Mouse (Mus musculus) liver, embryonic 16.5 days (tissue): ENCODE results near the gene Mpv17. TPM values are rescaled to one million over a fixed set of nuclear protein-coding genes. Genes with fewer than 3 reads are reported as not detected.

Source experiments
- ATAC-seq: fragments of 200-750 bp; cut with Nextera tagmentation; 2 replicates; pipeline ENCODE4 v1.8.0; 2017; ENCODE audit warnings: low read depth, mild to moderate bottlenecking, moderate number of reproducible peaks, moderate library complexity
- H3K27ac ChIP-seq: fragments of 300-500 bp; sonication (generic); 2 replicates; pipeline ENCODE4 v1.5.1; 2014; ENCODE audit warnings: mild to moderate bottlenecking, low read length
- H3K27me3 ChIP-seq: fragments of 300-500 bp; sonication (generic); 2 replicates; pipeline ENCODE4 v1.6.1; 2014; ENCODE audit warnings: low read depth, low read length, mixed read lengths; ENCODE audit not compliant: control insufficient read depth, insufficient read depth
- H3K36me3 ChIP-seq: fragments of 300-500 bp; sonication (generic); 2 replicates; pipeline ENCODE4 v1.6.1; 2014; ENCODE audit warnings: mild to moderate bottlenecking; ENCODE audit not compliant: control insufficient read depth, insufficient read depth
- H3K4me1 ChIP-seq: fragments of 300-500 bp; sonication (generic); 2 replicates; pipeline ENCODE4 v1.6.1; 2014; ENCODE audit warnings: low read depth, low read length, mixed read lengths; ENCODE audit not compliant: control insufficient read depth
- H3K4me2 ChIP-seq: fragments of 300-500 bp; sonication (generic); 2 replicates; pipeline ENCODE4 v1.6.1; 2014; ENCODE audit warnings: low read depth, low read length, mixed read lengths
- H3K4me3 ChIP-seq: fragments of 300-500 bp; sonication (generic); 2 replicates; pipeline ENCODE4 v1.5.1; 2014; ENCODE audit warnings: low read depth, mild to moderate bottlenecking, low read length
- H3K9ac ChIP-seq: fragments of 300-500 bp; sonication (generic); 2 replicates; pipeline ENCODE4 v1.6.1; 2014; ENCODE audit warnings: low read depth, low read length
- H3K9me3 ChIP-seq: fragments of 300-500 bp; sonication (generic); replicated peaks from 2 replicates; pipeline ENCODE4 v1.6.1; 2016; ENCODE audit warnings: low read length; ENCODE audit not compliant: control insufficient read depth
- WGBS: fragments of 180-500 bp; shearing (Covaris S2); extraction: QIAGEN DNeasy Blood & Tissue Kit; methylation state at CpG from one replicate; pipeline ENCODE4 v1.1.7; 2014; ENCODE audit not compliant: insufficient replicate concordance; 5-methylcytosine and 5-hydroxymethylcytosine counted together
- polyA plus RNA-seq: library from polyadenylated mRNA; unstranded; fragments of >200 nt; fragmentation: Nextera tagmentation; extraction: Ambion mirVana; gene quantifications from 2 replicates; pipeline ENCODE4 v1.2.1, GENCODE M21; 2015

The Mpv17 gene
- polyA plus RNA-seq, 1 experiment from 2014 or later = 21.5 TPM

DNA sequence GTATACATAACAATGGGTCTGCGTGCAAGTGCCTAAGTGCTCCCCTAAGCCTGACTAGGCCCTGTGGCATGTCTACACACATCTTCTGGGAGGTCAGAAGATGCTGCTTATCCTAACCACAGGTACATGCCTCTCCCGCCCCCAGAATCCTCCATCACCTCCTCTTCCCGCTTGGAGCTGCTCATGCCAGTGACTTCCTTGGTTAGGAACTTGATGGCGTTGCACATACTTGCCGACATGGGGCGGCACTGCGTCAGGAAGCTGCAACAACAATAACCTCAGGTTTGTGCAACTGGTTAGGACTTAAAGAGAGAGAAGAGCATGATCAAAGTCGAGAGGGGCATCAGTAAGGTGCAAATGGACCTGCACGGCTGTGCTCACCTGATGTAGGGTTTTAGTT, 36.1 kb upstream of the Mpv17 start:
- no peak for ATAC-seq
- 82% methylated on average over 9 of the region's 9 CpGs for WGBS

DNA sequence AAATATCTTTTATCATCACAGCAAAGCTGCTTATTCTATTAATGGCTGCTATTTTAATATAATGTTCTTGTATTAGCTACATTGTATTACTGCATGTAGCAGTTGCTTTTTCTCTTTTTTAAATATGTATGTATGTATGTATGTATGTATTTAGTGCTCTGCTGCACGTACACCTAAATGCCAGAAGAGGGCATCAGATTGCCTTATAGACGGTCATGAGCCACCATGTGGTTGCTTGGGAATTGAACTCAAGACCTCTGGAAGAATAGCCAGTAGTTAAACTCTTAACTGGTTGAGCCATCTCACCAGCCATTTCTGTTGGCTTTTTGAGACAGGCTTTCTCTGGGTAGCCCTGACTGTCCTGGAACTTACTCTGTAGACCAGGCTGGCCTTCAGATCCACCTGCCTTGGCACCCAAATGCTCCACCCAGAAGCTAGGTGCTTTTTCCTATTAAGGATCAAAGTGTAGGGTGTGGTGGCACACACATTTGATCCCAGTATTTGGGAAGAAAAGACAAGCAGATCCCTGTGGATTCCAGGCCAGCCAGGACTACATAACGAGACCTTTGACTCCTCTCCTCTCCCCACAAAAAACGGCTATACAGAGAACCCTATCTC, 34.3 kb upstream of the Mpv17 start:
- 64% methylated on average over 4 of the region's 4 CpGs for WGBS
- no peaks in the 10 kb centered on the region for H3K27me3 ChIP-seq
- no peak overlapping the region for H3K27ac ChIP-seq
- no peak overlapping the region for H3K4me3 ChIP-seq
- H3K4me1 ChIP-seq = peaks cover 20% of the 10 kb centered on the region
- peaks cover 28% of the 10 kb centered on the region for H3K36me3 ChIP-seq
- H3K9me3 ChIP-seq = no peaks in the 10 kb centered on the region
- no peak overlapping the region for H3K4me2 ChIP-seq
- no peak for ATAC-seq
- H3K9ac ChIP-seq = no peak overlapping the region

More for the DNA sequence above, 36.1 kb upstream of the Mpv17 start:
- no peak overlapping the region for H3K9ac ChIP-seq
- H3K27ac ChIP-seq = no peak overlapping the region
- peaks cover 23% of the 10 kb centered on the region for H3K4me1 ChIP-seq
- H3K9me3 ChIP-seq = no peaks in the 10 kb centered on the region
- H3K4me3 ChIP-seq = no peak overlapping the region
- peaks cover 31% of the 10 kb centered on the region for H3K36me3 ChIP-seq
- no peak overlapping the region for H3K4me2 ChIP-seq
- H3K27me3 ChIP-seq = no peaks in the 10 kb centered on the region

DNA sequence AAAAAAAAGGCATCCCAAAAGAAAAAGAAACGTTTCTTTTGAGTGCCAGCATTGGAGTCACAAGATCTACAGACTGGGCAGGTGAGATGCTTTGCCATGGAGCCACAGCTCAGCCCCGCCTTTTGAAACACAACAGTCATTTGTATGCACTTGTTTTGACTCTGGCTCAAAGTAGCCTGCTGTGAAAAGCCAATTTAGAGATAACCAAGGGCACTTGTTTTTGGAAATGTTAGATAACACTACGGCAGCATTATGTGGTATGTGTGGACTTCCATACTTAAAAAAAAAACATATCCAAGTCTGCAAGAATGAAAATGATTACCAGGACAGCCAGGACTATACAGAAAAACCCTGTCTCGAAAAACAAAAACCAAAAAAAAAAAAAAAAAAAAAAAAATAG, 29.6 kb upstream of the Mpv17 start:
- H3K27ac ChIP-seq = peak overlapping the region; percentile 75
- no peaks in the 10 kb centered on the region for H3K9me3 ChIP-seq
- H3K4me3 ChIP-seq = no peak overlapping the region
- no peak overlapping the region; the same call in 1 of the 2 replicates for H3K9ac ChIP-seq
- H3K4me2 ChIP-seq = no peak overlapping the region
- H3K4me1 ChIP-seq = peaks cover 20% of the 10 kb centered on the region
- ATAC-seq = peak; percentile 40
- H3K27me3 ChIP-seq = no peaks in the 10 kb centered on the region
- WGBS = 16% methylated on average over 4 of the region's 4 CpGs
- peaks cover 10% of the 10 kb centered on the region for H3K36me3 ChIP-seq

DNA sequence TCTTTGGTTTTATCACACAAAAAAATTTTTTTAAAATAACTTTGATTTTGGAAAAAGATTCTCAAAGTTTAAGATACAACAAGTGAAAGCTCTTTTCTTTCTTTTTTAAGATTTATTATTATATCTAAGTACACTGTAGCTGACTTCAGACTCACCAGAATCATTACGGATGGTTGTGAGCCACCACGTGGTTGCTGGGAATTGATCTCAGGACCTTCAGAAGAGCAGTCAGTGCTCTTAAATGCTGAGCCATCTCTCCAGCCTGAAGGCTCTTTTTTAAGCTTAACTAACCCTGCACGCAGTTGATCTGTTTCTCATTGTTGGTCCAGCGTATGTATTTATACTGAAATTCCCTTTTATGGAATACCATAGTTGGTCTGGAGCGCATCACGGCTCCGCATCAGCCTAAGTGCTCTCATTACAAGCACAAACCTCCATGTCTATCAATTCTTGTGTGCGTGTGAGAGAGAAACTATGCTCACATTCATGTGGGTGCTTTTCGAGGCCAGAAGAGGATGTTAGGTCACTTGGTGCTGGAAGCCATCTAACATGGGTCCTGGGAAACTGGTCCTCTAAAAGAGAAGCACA, 27.2 kb upstream of the Mpv17 start:
- no peak overlapping the region for H3K4me3 ChIP-seq
- WGBS = 88% methylated on average over 9 of the region's 9 CpGs

DNA sequence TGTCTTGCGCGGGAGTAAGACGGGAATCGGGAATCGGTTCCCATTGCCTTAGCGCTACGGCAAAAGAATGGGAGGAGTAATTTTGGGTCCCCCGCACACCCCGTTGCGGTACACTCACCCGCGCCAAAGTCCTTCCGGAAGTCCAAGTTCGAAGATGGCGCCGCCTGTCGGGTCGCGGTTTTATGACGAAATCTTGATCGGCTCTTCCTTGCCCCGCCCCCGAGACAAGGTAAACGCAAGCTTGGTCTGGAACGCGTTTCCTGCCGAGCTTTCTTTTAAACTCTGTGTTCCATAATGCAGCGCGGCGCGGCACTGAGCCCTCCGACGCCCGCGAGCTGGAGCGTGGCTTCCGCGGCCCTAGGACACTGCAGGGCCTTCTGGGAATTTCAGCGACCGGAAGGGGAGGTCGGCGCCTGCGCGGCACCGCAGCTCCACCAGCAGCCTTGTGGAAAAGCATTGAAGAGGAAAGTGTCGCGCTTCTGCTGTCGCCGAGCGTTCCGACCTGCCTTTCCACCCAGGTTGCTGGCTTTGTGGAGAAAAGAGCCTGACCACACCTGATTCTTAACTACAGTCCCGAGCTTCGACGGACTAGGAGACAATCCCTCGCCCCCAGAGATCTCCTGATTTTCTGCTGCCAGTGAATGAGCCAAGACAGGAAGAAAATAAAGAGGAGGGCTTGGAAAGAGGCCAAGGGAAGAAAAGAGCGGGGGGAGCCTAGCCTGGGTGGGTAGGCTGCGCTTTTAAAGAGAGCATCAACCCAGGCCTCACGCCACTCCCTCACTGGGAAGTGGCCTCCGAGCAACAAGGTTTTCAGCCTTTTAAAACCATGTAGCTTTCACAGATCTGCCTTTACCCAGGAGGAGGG, 25.9 kb upstream of the Mpv17 start, which contains the start of the genes Gm29609 and Gtf3c2:
Gene Gm29609, minus strand, starts transcription at position 146 of the 865 bp plus-strand sequence.
Gene Gtf3c2, minus strand, starts transcription at position 379 of the 865 bp plus-strand sequence.
- Histone ChIP-seq H3K4me1 (peaks cover 20% of the 10 kb centered on the region), H3K9ac (peak within 1 kb of the TSS; percentile 63), H3K4me3 (peak within 1 kb of the TSS; percentile 96), H3K27me3 (no peaks in the 10 kb centered on the region), H3K27ac (peak within 1 kb of the TSS; percentile 99), H3K36me3 (no peaks in the 10 kb centered on the region), H3K9me3 (no peaks in the 10 kb centered on the region), H3K4me2 (peak within 1 kb of the TSS; percentile 85)
- WGBS = under 1% methylated on average over 59 of the region's 59 CpGs
- peak; percentile 87 for ATAC-seq

More for the DNA sequence above, 27.2 kb upstream of the Mpv17 start:
- no peaks in the 10 kb centered on the region for H3K36me3 ChIP-seq
- no peaks in the 10 kb centered on the region for H3K27me3 ChIP-seq
- H3K4me1 ChIP-seq = peaks cover 24% of the 10 kb centered on the region
- no peak for ATAC-seq
- H3K4me2 ChIP-seq = no peak overlapping the region
- H3K9me3 ChIP-seq = no peaks in the 10 kb centered on the region
- no peak overlapping the region for H3K27ac ChIP-seq
- H3K9ac ChIP-seq = no peak overlapping the region

DNA sequence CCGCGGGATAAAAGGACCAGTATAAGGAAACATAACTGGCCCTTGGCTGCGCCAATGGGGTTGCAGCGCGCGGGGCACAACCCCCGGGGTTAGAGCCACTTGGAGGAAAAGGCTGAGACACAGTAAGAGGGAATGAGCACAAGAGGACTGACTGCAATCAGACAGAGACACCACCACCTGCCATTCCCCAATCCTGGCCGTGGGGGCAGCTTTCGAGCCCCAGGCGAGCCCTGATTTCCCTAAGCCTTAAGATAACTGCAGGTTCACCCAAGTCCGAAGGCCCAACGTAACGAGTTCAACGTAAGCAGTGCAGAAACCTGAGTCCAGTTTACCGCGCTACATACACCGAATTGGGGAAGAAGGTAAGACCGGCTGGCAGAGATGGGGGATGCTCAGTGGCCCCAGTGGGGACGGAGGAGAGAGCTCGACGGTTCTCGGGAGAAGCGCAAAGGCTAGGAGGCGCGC, 25.3 kb upstream of the Mpv17 start:
- peak; percentile 44 for ATAC-seq
- peaks cover 19% of the 10 kb centered on the region for H3K4me1 ChIP-seq
- WGBS = 0% methylated on average over 25 of the region's 25 CpGs

DNA sequence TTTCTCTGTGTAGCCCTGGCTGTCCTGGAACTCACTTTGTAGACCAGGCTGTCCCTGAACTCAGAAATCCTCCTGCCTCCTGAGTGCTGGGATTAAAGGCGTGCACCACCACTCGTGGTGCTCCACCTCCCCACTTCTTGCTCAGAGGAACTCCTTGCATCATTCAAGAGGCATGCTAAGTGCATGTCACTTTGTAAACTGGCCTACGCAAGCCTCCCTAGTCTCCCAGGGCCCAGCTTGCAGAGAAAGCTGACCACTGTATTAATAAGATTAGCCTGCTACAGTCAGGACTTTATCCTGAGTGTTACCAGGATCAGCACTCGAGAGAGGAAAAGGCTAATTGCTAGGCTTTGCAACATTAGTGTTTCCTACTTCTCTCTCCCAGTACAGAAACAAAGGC, 14.6 kb upstream of the Mpv17 start:
- Histone ChIP-seq H3K36me3 (peaks cover 80% of the 10 kb centered on the region), H3K9me3 (no peaks in the 10 kb centered on the region), H3K4me2 (no peak overlapping the region), H3K4me3 (no peak overlapping the region), H3K27ac (no peak overlapping the region), H3K9ac (no peak overlapping the region), H3K27me3 (no peaks in the 10 kb centered on the region), H3K4me1 (no peaks in the 10 kb centered on the region; the same call in 1 of the 2 replicates)
- ATAC-seq = no peak
- 86% methylated on average over 4 of the region's 4 CpGs for WGBS

More for the DNA sequence above, 25.3 kb upstream of the Mpv17 start:
- H3K4me2 ChIP-seq = peak overlapping the region; percentile 85
- H3K27me3 ChIP-seq = no peaks in the 10 kb centered on the region
- H3K9ac ChIP-seq = peak overlapping the region; percentile 63
- no peaks in the 10 kb centered on the region; the same call in 1 of the 2 replicates for H3K36me3 ChIP-seq
- no peaks in the 10 kb centered on the region for H3K9me3 ChIP-seq
- peak overlapping the region; percentile 99 for H3K27ac ChIP-seq
- peak overlapping the region; percentile 96 for H3K4me3 ChIP-seq

DNA sequence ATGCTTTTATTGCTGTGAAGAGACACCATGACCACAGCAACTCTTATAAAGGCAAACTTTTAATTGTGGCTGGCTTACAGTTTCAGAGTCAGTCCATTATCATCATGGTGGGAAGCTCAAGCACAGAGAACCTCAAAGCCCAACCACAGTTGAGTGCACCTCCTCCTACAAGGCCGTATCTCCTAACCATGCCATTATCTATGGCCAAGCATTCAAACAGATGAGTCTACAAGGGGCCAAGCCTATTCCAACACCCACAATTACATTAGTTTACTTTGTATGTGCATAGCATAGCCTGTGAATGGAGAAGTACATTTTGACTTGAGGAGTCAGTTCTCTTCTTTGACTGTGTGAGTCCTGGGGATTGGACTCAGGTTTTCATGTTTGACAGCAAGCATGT, 10.8 kb upstream of the Mpv17 start:
- Histone ChIP-seq H3K27ac (no peak overlapping the region), H3K9ac (no peak overlapping the region), H3K4me1 (peaks cover 3% of the 10 kb centered on the region), H3K9me3 (no peaks in the 10 kb centered on the region), H3K4me3 (no peak overlapping the region), H3K36me3 (peaks cover 65% of the 10 kb centered on the region), H3K4me2 (no peak overlapping the region), H3K27me3 (no peaks in the 10 kb centered on the region)
- WGBS = 57% methylated on average over 1 of the region's 1 CpGs
- peak; percentile 62; the same call in 1 of the 2 replicates for ATAC-seq
